Mouse (Mus musculus): ENCODE results near the gene Gfpt2. TPM values are rescaled to one million over a fixed set of nuclear protein-coding genes. Genes with fewer than 3 reads are reported as not detected.

The Gfpt2 gene
- polyA plus RNA-seq, 1 experiment = 2.3 TPM

GRCm38 (mm10) chr11:49770676-49771550, 23.1 kb upstream of the Gfpt2 start:
- Histone ChIP-seq H3K27ac (ENCODE audit: control insufficient read depth, insufficient read depth, low read depth, low read length) (no peak overlapping the region), H3K4me1 (ENCODE audit: control insufficient read depth, insufficient read depth, low read length) (no peaks in the 10 kb centered on the region), H3K36me3 (ENCODE audit: control insufficient read depth, insufficient read depth, low read length) (no peaks in the 10 kb centered on the region), H3K4me3 (ENCODE audit: control insufficient read depth, low read depth, low read length) (no peak overlapping the region), H3K27me3 (ENCODE audit: control insufficient read depth, insufficient read depth, low read length) (no peaks in the 10 kb centered on the region)
- no peak for TF ChIP-seq CTCF (IDR thresholded peaks at IDR 0.05; ENCODE audit: control insufficient read depth, insufficient read depth, insufficient replicate concordance, low read depth, low read length)
- TF ChIP-seq POLR2A (IDR thresholded peaks at IDR 0.05; ENCODE audit: control insufficient read depth, low read depth, low read length) = no peak

GRCm38 (mm10) chr11:49772251-49772650, 21.7 kb upstream of the Gfpt2 start:
- no peak overlapping the region for H3K4me3 ChIP-seq (ENCODE audit: control insufficient read depth, low read depth, low read length)
- TF ChIP-seq POLR2A (IDR thresholded peaks at IDR 0.05; ENCODE audit: control insufficient read depth, low read depth, low read length) (no peak), CTCF (IDR thresholded peaks at IDR 0.05; ENCODE audit: control insufficient read depth, insufficient read depth, insufficient replicate concordance, low read depth, low read length) (no peak)
- no peak overlapping the region for H3K27ac ChIP-seq (ENCODE audit: control insufficient read depth, insufficient read depth, low read depth, low read length)
- H3K4me1 ChIP-seq (ENCODE audit: control insufficient read depth, insufficient read depth, low read length) = peaks cover 9% of the 10 kb centered on the region
- H3K27me3 ChIP-seq (ENCODE audit: control insufficient read depth, insufficient read depth, low read length) = no peaks in the 10 kb centered on the region
- H3K36me3 ChIP-seq (ENCODE audit: control insufficient read depth, insufficient read depth, low read length) = no peaks in the 10 kb centered on the region

GRCm38 (mm10) chr11:49774894-49775293, 19.1 kb upstream of the Gfpt2 start:
- H3K4me3 ChIP-seq (ENCODE audit: control insufficient read depth, low read depth, low read length) = no peak overlapping the region
- TF ChIP-seq POLR2A (IDR thresholded peaks at IDR 0.05; ENCODE audit: control insufficient read depth, low read depth, low read length) (no peak), CTCF (IDR thresholded peaks at IDR 0.05; ENCODE audit: control insufficient read depth, insufficient read depth, insufficient replicate concordance, low read depth, low read length) (no peak)
- H3K36me3 ChIP-seq (ENCODE audit: control insufficient read depth, insufficient read depth, low read length) = no peaks in the 10 kb centered on the region
- peaks cover 9% of the 10 kb centered on the region for H3K4me1 ChIP-seq (ENCODE audit: control insufficient read depth, insufficient read depth, low read length)
- no peaks in the 10 kb centered on the region for H3K27me3 ChIP-seq (ENCODE audit: control insufficient read depth, insufficient read depth, low read length)
- H3K27ac ChIP-seq (ENCODE audit: control insufficient read depth, insufficient read depth, low read depth, low read length) = no peak overlapping the region

- Histone ChIP-seq H3K4me3 (ENCODE audit: control insufficient read depth, low read depth, low read length) (no peak overlapping the region), H3K4me1 (ENCODE audit: control insufficient read depth, insufficient read depth, low read length) (peaks cover 9% of the 10 kb centered on the region), H3K36me3 (ENCODE audit: control insufficient read depth, insufficient read depth, low read length) (no peaks in the 10 kb centered on the region), H3K27me3 (ENCODE audit: control insufficient read depth, insufficient read depth, low read length) (no peaks in the 10 kb centered on the region), H3K27ac (ENCODE audit: control insufficient read depth, insufficient read depth, low read depth, low read length) (no peak overlapping the region)
- TF ChIP-seq POLR2A (IDR thresholded peaks at IDR 0.05; ENCODE audit: control insufficient read depth, low read depth, low read length) (no peak), CTCF (IDR thresholded peaks at IDR 0.05; ENCODE audit: control insufficient read depth, insufficient read depth, insufficient replicate concordance, low read depth, low read length) (no peak)
Measured at GRCm38 (mm10) chr11:49778844-49779243, 15.1 kb upstream of the Gfpt2 start.

GRCm38 (mm10) chr11:49780161-49780817, 13.7 kb upstream of the Gfpt2 start:
- Histone ChIP-seq H3K4me1 (ENCODE audit: control insufficient read depth, insufficient read depth, low read length) (peaks cover 9% of the 10 kb centered on the region), H3K27me3 (ENCODE audit: control insufficient read depth, insufficient read depth, low read length) (no peaks in the 10 kb centered on the region), H3K27ac (ENCODE audit: control insufficient read depth, insufficient read depth, low read depth, low read length) (no peak overlapping the region), H3K36me3 (ENCODE audit: control insufficient read depth, insufficient read depth, low read length) (no peaks in the 10 kb centered on the region), H3K4me3 (ENCODE audit: control insufficient read depth, low read depth, low read length) (no peak overlapping the region)
- TF ChIP-seq POLR2A (IDR thresholded peaks at IDR 0.05; ENCODE audit: control insufficient read depth, low read depth, low read length) (no peak), CTCF (IDR thresholded peaks at IDR 0.05; ENCODE audit: control insufficient read depth, insufficient read depth, insufficient replicate concordance, low read depth, low read length) (no peak)

- H3K27me3 ChIP-seq (ENCODE audit: control insufficient read depth, insufficient read depth, low read length) = no peaks in the 10 kb centered on the region
- no peak for TF ChIP-seq POLR2A (IDR thresholded peaks at IDR 0.05; ENCODE audit: control insufficient read depth, low read depth, low read length)
- no peak for TF ChIP-seq CTCF (IDR thresholded peaks at IDR 0.05; ENCODE audit: control insufficient read depth, insufficient read depth, insufficient replicate concordance, low read depth, low read length)
- peaks cover 2% of the 10 kb centered on the region; the same call in 1 of the 2 replicates for H3K4me1 ChIP-seq (ENCODE audit: control insufficient read depth, insufficient read depth, low read length)
- H3K27ac ChIP-seq (ENCODE audit: control insufficient read depth, insufficient read depth, low read depth, low read length) = no peak overlapping the region
- no peak overlapping the region for H3K4me3 ChIP-seq (ENCODE audit: control insufficient read depth, low read depth, low read length)
- no peaks in the 10 kb centered on the region for H3K36me3 ChIP-seq (ENCODE audit: control insufficient read depth, insufficient read depth, low read length)
Measured at GRCm38 (mm10) chr11:49781833-49782399, 12.1 kb upstream of the Gfpt2 start.

- Histone ChIP-seq H3K27ac (ENCODE audit: control insufficient read depth, insufficient read depth, low read depth, low read length) (no peak overlapping the region), H3K36me3 (ENCODE audit: control insufficient read depth, insufficient read depth, low read length) (no peaks in the 10 kb centered on the region), H3K4me1 (ENCODE audit: control insufficient read depth, insufficient read depth, low read length) (peaks cover 11% of the 10 kb centered on the region), H3K4me3 (ENCODE audit: control insufficient read depth, low read depth, low read length) (no peak overlapping the region), H3K27me3 (ENCODE audit: control insufficient read depth, insufficient read depth, low read length) (no peaks in the 10 kb centered on the region; the same call in 1 of the 2 replicates)
- TF ChIP-seq CTCF (IDR thresholded peaks at IDR 0.05; ENCODE audit: control insufficient read depth, insufficient read depth, insufficient replicate concordance, low read depth, low read length) = no peak
- no peak for TF ChIP-seq POLR2A (IDR thresholded peaks at IDR 0.05; ENCODE audit: control insufficient read depth, low read depth, low read length)
Measured at GRCm38 (mm10) chr11:49793131-49793530, 847 bp upstream of the Gfpt2 start.
